Mouse (Mus musculus) olfactory bulb, adult 2 months (tissue): ENCODE measurements around the gene Cd247.

Experiments
- CTCF ChIP-seq: fragments of 200-500 bp; IDR thresholded peaks from 2 replicates; pipeline ENCODE4 v1.5.1; 2012; ENCODE audit warnings: low read depth, mild to moderate bottlenecking, low read length, moderate library complexity; ENCODE audit not compliant: insufficient read depth
- POLR2A ChIP-seq: fragments of 200-500 bp; IDR thresholded peaks from 2 replicates; pipeline ENCODE4 v1.6.1; 2012; ENCODE audit warnings: mild to moderate bottlenecking, low read depth, low read length, moderate library complexity; ENCODE audit not compliant: insufficient read depth

DNA sequence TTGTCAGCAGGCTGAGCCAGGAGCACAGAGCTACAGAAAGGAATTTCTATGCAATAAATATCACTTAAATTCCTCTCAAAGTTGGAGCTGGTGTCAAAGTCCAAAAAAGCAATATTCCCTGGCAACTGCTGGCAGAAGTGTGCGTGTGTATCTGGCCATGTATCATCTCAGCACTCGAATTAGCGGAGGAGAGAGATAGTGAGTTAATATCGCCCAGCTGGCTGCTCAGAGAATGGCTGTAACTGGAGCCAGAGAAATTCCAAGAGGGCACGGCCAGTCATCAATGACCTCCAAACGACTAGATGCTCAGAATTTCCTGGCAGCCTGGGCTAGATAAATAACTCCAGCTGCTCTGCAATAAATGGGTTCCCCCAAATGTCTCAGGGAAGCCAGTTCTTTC, 48.0 kb downstream of the Cd247 start:
- TF ChIP-seq CTCF (no peak), POLR2A (no peak)
